Mouse (Mus musculus) lung, adult 18-20 months (tissue): ENCODE data around the gene Pianp.

Source experiments
- DNase-seq, 2 experiments: peaks; one replicate each; pipeline ENCODE4 v3.0.0; 2022; ENCODE audit warnings: mixed read lengths in 2 of 2

Gene Pianp

DNA sequence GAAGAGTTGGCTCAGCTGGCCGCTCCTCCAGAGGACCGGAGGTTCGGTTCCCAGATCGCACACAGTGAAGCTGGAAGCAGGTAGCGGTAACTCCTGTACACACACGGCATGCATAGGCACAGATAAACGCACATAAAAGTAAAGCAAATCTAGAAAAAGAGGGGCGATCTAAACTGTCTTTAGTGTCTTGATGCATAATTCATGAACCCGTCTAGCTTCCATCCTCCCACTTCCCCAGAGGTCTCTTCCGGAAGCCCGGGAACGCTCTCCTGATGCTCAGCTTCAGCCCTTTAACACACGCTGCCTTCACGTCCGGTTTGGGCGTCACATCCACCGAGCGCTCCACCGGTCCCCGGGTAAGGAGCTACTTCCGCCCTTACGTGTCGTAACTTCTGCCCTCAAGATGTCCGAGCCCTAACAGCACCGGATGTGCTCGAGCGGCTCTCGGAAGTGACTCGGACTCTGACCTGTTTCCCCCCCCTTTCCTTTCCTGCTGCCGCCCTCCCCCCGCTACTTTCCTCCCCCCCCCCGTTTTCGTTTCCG is 12.2 kb downstream of the Pianp start:
- DNase-seq, result peak; percentile 99

DNA sequence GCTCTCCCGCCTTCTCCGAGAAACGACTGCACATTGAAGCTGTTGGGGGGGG is 12.5 kb downstream of the Pianp start, which contains the start of gene Zfp384:
Gene Zfp384 (plus strand): TSS at position 17 of the 52 bp plus-strand sequence.
- DNase-seq, result no peak

DNA sequence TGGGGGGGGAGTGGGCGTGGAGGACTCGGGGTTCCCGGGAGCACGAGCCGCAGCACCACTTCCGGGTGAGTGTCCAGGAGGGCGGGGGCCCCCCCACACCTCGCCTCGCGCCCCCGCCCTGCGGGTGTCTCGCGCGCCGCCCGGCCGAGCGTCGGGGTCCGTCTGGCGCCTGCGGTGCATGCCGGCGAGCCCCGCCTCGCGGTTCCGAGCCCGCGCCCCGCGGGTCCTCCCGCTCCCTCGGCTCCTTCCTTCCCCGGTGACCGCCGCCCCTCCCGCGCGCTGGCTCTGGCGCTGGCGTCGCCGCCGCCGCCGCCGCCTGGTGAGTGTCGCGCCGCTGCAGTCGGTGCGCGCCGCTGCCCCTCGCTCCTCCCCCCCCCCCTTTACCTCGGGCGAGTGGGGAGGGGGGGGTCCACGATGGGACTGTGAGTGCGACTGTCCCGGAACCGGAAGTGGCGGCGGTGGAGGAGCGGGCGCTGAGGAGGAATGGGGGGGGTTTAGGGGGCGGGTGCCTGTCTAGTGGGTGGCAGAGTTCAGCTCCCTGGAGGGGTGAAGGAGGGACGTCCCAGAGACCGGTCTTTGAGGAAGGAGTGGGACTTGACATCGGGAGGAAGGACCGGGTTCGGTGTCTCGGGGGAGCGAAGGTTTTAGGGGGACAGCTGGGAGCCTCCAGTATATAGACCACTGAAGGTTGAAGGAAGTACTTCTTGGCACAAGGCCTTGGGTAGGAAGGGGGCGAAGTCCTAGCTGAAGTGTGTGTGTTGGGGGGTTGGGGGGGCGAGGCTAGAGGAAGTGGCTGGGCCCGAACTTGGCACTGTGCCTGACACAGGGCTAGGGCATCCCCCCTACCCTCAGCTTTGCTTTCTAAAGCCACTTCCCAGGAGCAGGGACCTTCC is 12.9 kb downstream of the Pianp start:
- peak; percentile 81 to 87 for DNase-seq

DNA sequence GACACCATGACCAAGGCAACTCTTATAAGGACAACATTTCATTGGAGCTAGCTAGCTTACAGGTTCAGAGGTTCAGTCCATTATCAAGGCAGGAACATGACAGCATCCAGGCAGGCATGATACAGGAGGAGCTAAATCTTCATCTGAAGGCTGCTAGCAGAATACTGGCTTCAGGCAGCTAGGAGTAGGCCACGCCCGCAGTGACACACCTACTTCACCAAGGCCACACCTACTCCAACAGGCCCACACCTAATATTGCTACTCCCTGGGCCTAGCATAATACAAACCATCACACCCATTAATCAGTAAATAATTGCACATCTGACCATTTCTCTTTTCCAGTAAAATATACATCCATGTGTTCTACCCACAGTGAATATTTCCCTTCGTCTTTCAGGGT is 21.2 kb downstream of the Pianp start:
- DNase-seq, result no peak

DNA sequence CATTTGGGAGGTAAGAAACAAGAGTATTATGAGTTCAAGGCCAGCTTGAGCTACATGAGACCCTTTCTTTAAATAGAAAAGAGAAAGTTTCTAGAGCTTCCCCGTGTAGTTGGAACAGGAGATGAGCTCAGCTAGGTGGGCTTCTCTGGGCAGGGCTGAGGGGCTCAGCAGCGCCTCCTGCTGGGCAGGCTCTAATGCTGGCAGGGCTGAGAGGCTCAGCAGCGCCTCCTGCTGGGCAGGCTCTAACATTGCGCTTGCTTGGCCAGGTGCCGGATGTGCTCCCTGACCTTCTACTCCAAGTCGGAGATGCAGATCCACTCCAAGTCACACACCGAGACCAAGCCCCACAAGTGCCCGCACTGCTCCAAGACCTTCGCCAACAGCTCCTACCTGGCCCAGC is 34.0 kb downstream of the Pianp start:
- DNase-seq, result peak in 1 of 2 experiments; percentile 48

DNA sequence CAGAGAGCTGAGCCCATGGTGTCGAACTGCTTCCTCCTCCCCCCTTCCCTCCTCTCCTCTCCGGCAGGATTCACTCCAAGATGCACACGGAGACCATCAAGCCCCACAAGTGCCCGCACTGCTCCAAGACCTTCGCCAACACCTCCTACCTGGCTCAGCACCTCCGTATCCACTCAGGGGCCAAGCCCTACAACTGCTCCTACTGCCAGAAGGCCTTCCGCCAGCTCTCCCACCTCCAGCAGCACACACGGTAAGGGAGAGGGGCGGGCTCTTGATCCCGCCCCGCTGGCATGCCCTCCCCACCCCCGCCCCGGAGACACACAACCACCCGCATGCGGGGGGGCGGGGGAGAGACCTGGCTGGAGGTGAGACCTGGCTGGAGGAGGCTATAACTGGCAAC is 35.1 kb downstream of the Pianp start:
- no peak for DNase-seq

DNA sequence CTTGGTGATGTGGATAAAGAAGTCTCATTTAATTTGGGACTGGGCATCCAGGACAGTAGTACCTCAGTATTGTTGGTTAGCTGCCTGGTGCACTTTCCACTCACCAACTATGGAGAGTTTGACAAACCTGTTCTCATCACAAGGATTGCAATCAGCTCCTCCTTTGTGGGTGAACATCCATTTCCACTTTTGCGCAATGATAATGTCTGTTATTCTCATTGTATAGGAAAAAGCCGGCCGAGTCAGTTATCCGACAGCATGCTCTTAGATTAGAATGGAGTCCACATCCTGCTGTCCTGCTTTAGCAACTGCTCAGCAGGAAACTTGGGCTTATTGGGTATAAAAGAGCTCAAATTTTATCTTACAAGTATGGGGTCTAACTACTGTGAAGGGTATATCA is 42.2 kb downstream of the Pianp start:
- no peak for DNase-seq

DNA sequence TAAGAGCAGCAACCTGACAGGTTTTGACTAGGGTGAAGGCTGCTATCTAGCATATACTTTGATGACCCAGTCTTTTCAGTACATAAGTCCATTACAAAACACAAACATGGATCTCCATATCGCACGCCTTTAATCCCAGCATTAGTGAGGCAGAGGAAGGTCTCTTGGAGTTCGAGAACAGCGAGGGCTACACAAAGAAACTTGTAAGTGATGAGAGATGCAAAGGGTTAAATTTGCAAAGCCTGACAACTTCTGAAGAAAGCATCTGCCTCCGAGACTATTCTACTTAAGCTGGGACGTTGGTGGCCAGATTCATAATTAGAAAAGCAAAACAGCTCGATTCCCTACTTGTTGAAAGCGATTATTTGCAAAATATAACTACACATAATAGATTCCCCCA is 42.6 kb downstream of the Pianp start:
- DNase-seq, result no peak

DNA sequence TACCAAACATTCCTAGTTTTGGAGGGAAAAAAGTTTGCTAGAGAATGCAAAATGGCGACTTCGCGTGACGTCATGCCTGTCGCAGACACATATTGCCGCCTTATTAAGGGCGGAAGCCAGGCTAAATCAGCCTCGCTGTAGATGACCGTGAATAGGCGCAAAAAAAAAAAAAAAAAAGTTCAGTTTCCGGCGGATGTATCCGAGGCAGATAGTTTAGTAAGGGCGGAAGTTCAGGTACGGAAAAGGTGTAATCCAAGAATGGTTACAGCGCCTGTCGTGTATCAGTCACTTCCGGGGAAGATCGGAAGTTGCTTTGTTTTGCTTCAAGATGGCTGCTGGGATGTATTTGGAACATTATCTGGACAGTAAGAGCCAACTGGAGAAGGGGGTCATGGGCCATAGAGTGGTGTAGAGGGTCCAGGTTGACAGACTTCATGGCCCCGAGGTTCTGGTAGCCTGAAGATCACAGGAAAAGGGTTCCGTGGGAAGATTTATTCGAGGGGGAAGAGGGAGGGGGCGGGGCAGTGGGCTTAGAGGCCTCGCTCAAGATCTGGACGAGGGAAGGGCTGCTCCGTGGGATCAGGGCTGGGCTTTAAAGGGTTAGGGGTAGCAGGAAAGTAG is 43.1 kb downstream of the Pianp start, which contains the start of gene Ing4:
Gene Ing4 (plus strand): TSS at position 228 of the 621 bp plus-strand sequence.
- peak; percentile 93 to 95 for DNase-seq

DNA sequence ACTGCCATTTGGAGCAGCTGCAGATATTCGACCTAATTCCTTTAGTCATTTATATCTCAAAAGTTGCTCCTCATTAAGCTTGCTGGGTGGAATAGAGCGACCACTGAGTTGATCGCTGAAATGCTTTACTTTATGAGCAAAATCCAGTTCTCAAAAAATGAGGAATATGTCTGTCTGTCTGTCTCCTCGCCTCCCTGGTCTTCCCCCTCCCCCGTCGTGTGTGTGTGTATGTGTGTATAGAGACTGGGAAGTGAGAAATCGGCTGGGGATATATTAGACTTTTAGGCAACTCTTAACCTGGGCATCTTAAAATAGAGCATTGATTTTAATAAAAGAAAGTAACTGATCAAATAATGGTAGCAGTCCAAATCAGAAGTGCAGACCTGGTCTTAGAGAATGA is 43.7 kb downstream of the Pianp start:
- no peak for DNase-seq

DNA sequence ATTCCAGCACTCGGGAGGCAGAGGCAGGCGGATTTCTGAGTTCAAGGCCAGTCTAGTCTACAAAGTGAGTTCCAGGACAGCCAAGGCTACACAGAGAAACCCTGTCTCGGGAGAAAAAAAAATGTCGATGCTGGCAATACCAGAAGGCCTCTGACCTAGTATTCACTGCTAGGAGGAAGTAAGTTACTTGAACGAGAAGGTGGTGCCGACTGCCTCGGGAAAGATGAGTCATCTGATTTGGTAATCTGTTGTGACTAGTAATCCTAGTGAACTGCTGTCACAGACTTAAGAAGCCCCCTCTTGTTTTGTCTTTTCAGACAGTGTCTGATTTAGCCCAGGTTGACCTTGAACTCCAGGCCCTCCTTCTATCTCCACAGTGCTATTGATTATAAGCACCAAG is 44.6 kb downstream of the Pianp start:
- DNase-seq, result peak; percentile 21 to 36

DNA sequence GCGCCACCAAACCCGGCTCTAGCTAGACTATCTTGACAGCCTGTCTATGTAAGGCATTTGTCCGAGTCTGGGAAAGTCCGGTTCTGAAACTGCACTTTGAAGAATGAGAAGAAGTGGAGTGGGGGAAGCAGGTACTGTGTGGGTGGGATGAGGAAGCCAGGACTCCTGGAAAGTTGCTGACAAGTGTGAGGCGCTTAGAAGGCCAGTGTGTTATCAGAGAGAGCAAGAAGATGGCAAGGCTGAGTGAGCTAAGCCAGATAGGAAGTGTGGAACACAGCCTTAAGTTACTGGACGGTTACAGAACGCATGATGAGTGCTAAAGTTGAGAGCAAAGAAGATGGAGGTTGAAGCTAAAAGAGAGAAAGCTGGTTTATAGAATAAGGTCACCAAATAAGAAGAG is 45.6 kb downstream of the Pianp start:
- no peak for DNase-seq

DNA sequence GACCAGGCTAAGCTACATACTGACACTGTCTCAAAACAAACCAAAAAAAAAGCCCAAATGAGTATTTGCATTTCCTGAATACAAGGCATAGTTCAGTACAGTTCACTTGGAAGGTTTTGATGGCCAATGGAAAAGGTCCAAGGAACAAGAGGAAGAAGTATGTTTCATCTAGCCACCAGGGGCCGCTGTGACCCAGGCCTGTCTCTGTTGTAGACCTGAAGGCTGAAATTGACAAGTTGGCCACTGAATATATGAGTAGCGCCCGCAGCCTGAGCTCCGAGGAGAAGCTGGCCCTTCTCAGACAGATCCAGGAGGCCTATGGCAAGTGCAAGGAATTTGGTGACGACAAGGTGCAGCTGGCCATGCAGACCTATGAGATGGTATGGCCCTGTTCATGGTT is 50.2 kb downstream of the Pianp start:
- DNase-seq, result peak; percentile 71 to 74

DNA sequence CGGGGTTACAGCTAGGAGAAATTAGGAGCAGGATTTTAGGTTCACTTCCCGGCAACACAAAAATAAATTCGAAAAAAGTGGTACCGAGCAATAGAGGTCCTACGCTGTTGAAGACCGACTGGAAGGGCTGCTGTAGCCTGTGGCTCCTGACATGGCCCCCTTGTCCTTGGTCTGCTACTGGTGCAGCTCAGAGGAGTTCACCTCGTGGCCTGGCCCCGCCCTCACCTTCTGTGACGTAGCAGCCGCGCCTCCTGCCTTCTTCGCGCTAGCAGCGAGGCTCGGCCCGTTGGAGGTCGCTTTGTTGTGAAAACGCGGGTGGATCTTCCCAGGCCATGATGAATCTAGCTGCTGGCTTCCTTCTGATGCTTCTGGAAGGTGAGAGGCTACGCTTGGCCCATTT is 53.2 kb downstream of the Pianp start, which contains the start of gene Acrbp:
Gene Acrbp (plus strand): TSS at position 12 of the 400 bp plus-strand sequence.
- no peak for DNase-seq

DNA sequence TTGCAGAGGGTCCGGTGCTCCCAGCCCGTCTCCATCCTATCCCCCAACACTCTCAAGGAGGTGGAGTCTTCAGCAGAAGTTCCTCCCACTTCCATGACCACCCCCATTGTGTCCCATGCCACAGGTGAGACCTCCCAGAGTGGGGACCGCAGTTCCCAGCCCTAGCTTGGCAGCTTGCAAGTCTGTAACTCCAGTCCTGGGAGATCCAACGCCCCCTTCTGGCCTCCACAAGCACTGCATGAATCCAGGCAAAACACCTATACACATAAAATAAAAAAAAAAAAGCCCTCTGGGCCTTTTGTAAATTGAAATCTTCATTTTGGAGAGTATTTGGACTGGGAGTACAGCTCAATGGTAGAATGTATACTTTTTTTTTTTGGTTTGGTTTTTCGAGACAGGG is 54.7 kb downstream of the Pianp start:
- no peak for DNase-seq
